Mouse (Mus musculus): ENCODE measurements around the gene Hist1h2bj. TPM values are rescaled to one million over a fixed set of nuclear protein-coding genes. Genes with fewer than 3 reads are reported as not detected.
"Not testable (repeated sequence)": the region's sequence is repeated elsewhere in the genome, so short reads cannot be mapped to it uniquely, and the experiment has no call there.

Gene Hist1h2bj
- polyA plus RNA-seq, 1 experiment, result 17.0 TPM

- H3K4me1 ChIP-seq (ENCODE audit: control insufficient read depth), result peaks cover 63% of the 10 kb centered on the region
- peaks cover 12% of the 10 kb centered on the region for H3K36me3 ChIP-seq (ENCODE audit: control insufficient read depth)
- TF ChIP-seq TAL1 (IDR thresholded peaks at IDR 0.05; ENCODE audit: low read length) (no peak), GATA1 (IDR thresholded peaks at IDR 0.05; ENCODE audit: low read length) (no peak)
- H3K9me3 ChIP-seq (ENCODE audit: control insufficient read depth, low read length), result no peaks in the 10 kb centered on the region
- no peaks in the 10 kb centered on the region for H3K27me3 ChIP-seq (ENCODE audit: control insufficient read depth)
- peak overlapping the region; percentile 78 for H3K4me3 ChIP-seq (replicated peaks)
These were observed 6.7 kb upstream of the Hist1h2bj start for GRCm38 (mm10) chr13:22036149-22036956.

GRCm38 (mm10) chr13:22036986-22037385 is 6.0 kb upstream of the Hist1h2bj start:
- peak overlapping the region; percentile 78 for H3K4me3 ChIP-seq (replicated peaks)
- peaks cover 8% of the 10 kb centered on the region for H3K36me3 ChIP-seq (ENCODE audit: control insufficient read depth)
- TF ChIP-seq GATA1 (IDR thresholded peaks at IDR 0.05; ENCODE audit: low read length), result no peak
- no peak for TF ChIP-seq TAL1 (IDR thresholded peaks at IDR 0.05; ENCODE audit: low read length)
- no peaks in the 10 kb centered on the region for H3K27me3 ChIP-seq (ENCODE audit: control insufficient read depth)
- peaks cover 65% of the 10 kb centered on the region for H3K4me1 ChIP-seq (ENCODE audit: control insufficient read depth)
- no peaks in the 10 kb centered on the region for H3K9me3 ChIP-seq (ENCODE audit: control insufficient read depth, low read length)

- H3K27me3 ChIP-seq (ENCODE audit: control insufficient read depth), result no peaks in the 10 kb centered on the region
- peaks cover 8% of the 10 kb centered on the region for H3K36me3 ChIP-seq (ENCODE audit: control insufficient read depth)
- TF ChIP-seq TAL1 (IDR thresholded peaks at IDR 0.05; ENCODE audit: low read length), result no peak
- TF ChIP-seq GATA1 (IDR thresholded peaks at IDR 0.05; ENCODE audit: low read length), result no peak
- H3K4me1 ChIP-seq (ENCODE audit: control insufficient read depth), result peaks cover 68% of the 10 kb centered on the region
- H3K9me3 ChIP-seq (ENCODE audit: control insufficient read depth, low read length), result no peaks in the 10 kb centered on the region
- H3K4me3 ChIP-seq (replicated peaks), result peak overlapping the region; percentile 78
These were observed 5.6 kb upstream of the Hist1h2bj start for GRCm38 (mm10) chr13:22037415-22037814.

- H3K4me3 ChIP-seq (replicated peaks), result peak overlapping the region; percentile 78
- peaks cover 65% of the 10 kb centered on the region for H3K4me1 ChIP-seq (ENCODE audit: control insufficient read depth)
These were observed 3.6 kb upstream of the Hist1h2bj start for GRCm38 (mm10) chr13:22039364-22039763.

GRCm38 (mm10) chr13:22039951-22040463 is 3.0 kb upstream of the Hist1h2bj start:
- Histone ChIP-seq H3K9me3 (ENCODE audit: control insufficient read depth, low read length) (no peaks in the 10 kb centered on the region), H3K4me1 (ENCODE audit: control insufficient read depth) (peaks cover 71% of the 10 kb centered on the region)
- TF ChIP-seq GATA1 (IDR thresholded peaks at IDR 0.05; ENCODE audit: low read length), result no peak

More at GRCm38 (mm10) chr13:22039364-22039763, 3.6 kb upstream of the Hist1h2bj start:
- TF ChIP-seq GATA1 (IDR thresholded peaks at IDR 0.05; ENCODE audit: low read length) (no peak), TAL1 (IDR thresholded peaks at IDR 0.05; ENCODE audit: low read length) (no peak)
- no peaks in the 10 kb centered on the region for H3K27me3 ChIP-seq (ENCODE audit: control insufficient read depth)
- no peaks in the 10 kb centered on the region for H3K9me3 ChIP-seq (ENCODE audit: control insufficient read depth, low read length)
- H3K36me3 ChIP-seq (ENCODE audit: control insufficient read depth), result no peaks in the 10 kb centered on the region

GRCm38 (mm10) chr13:22040464-22041141 is 2.4 kb upstream of the Hist1h2bj start:
- Histone ChIP-seq H3K9me3 (ENCODE audit: control insufficient read depth, low read length) (no peaks in the 10 kb centered on the region), H3K27me3 (ENCODE audit: control insufficient read depth) (no peaks in the 10 kb centered on the region), H3K36me3 (ENCODE audit: control insufficient read depth) (no peaks in the 10 kb centered on the region), H3K4me3 (replicated peaks) (peak overlapping the region; percentile 78), H3K4me1 (ENCODE audit: control insufficient read depth) (peaks cover 77% of the 10 kb centered on the region)
- TF ChIP-seq GATA1 (IDR thresholded peaks at IDR 0.05; ENCODE audit: low read length) (no peak), TAL1 (IDR thresholded peaks at IDR 0.05; ENCODE audit: low read length) (no peak)

More at GRCm38 (mm10) chr13:22039951-22040463, 3.0 kb upstream of the Hist1h2bj start:
- Histone ChIP-seq H3K4me3 (replicated peaks) (peak overlapping the region; percentile 78), H3K36me3 (ENCODE audit: control insufficient read depth) (no peaks in the 10 kb centered on the region), H3K27me3 (ENCODE audit: control insufficient read depth) (no peaks in the 10 kb centered on the region)

- H3K36me3 ChIP-seq (ENCODE audit: control insufficient read depth); H3K9me3 ChIP-seq (ENCODE audit: control insufficient read depth, low read length); H3K27me3 ChIP-seq (ENCODE audit: control insufficient read depth): not testable (repeated sequence)
- Histone ChIP-seq H3K4me1 (ENCODE audit: control insufficient read depth) (peaks cover 81% of the 10 kb centered on the region), H3K4me3 (replicated peaks) (peak within 1 kb of the TSS; percentile 78)
These were observed 1.9 kb upstream of the Hist1h2bj start, which contains the start of gene Hist1h4i for GRCm38 (mm10) chr13:22041142-22041536. Gene Hist1h4i (minus strand): TSS chr13:22041362.

GRCm38 (mm10) chr13:22041651-22042567 is 1.1 kb upstream of the Hist1h2bj start:
- Histone ChIP-seq H3K36me3 (ENCODE audit: control insufficient read depth) (no peaks in the 10 kb centered on the region), H3K27me3 (ENCODE audit: control insufficient read depth) (no peaks in the 10 kb centered on the region), H3K4me1 (ENCODE audit: control insufficient read depth) (peaks cover 76% of the 10 kb centered on the region), H3K9me3 (ENCODE audit: control insufficient read depth, low read length) (no peaks in the 10 kb centered on the region), H3K4me3 (replicated peaks) (peak overlapping the region; percentile 78)
- TF ChIP-seq TAL1 (IDR thresholded peaks at IDR 0.05; ENCODE audit: low read length) (no peak), GATA1 (IDR thresholded peaks at IDR 0.05; ENCODE audit: low read length) (no peak)

Measured in erythroblast, embryonic 14.5 days (primary cell).